Mouse (Mus musculus) MEL (cell line): ENCODE results near the gene Scyl2. TPM values are rescaled to one million over a fixed set of nuclear protein-coding genes. Genes with fewer than 3 reads are reported as not detected.

Experiments used
- DNase-seq: peaks from one replicate; pipeline ENCODE4 v3.0.0; 2011; ENCODE audit warnings: low read depth, low spot score
- H3K27ac ChIP-seq: 2 replicates; pipeline ENCODE4 v1.5.1; 2012; ENCODE audit warnings: low read depth, mild to moderate bottlenecking, control low read depth, low read length, moderate library complexity; ENCODE audit not compliant: control insufficient read depth
- H3K27me3 ChIP-seq, 2 experiments: fragments of 150-350 bp in 1 of 2; sonication (generic) in 1 of 2; 2 replicates each; pipeline ENCODE4 v1.6.1; 2012; ENCODE audit warnings: low read length in 2 of 2, mild to moderate bottlenecking in 2 of 2, improper control_type of control experiment in 1 of 2, moderate library complexity in 1 of 2; ENCODE audit not compliant: insufficient read depth in 2 of 2, control insufficient read depth in 1 of 2
- H3K36me3 ChIP-seq, 2 experiments: 2 replicates each; pipeline ENCODE4 v1.6.1; 2012 to 2014; ENCODE audit warnings: low read length in 2 of 2, improper control_type of control experiment in 1 of 2, inconsistent platforms in 1 of 2, mild to moderate bottlenecking in 1 of 2; ENCODE audit not compliant: insufficient read depth in 2 of 2, control insufficient read depth in 1 of 2
- H3K4me1 ChIP-seq, 2 experiments: fragments of 150-350 bp in 1 of 2; sonication (generic) in 1 of 2; 2 replicates each; pipeline ENCODE4 v1.6.1; 2012; ENCODE audit warnings: low read length in 2 of 2, improper control_type of control experiment in 1 of 2, mild to moderate bottlenecking in 1 of 2; ENCODE audit not compliant: insufficient read depth in 2 of 2, control insufficient read depth in 1 of 2
- H3K4me3 ChIP-seq, 2 experiments: fragments of 150-350 bp in 1 of 2; sonication (generic) in 1 of 2; 2 replicates each; pipeline ENCODE4 v1.5.1; 2012; ENCODE audit warnings: low read depth in 2 of 2, low read length in 2 of 2, mild to moderate bottlenecking in 2 of 2, moderate library complexity in 2 of 2, control low read depth in 1 of 2, improper control_type of control experiment in 1 of 2; ENCODE audit not compliant: control insufficient read depth in 1 of 2, insufficient read depth in 1 of 2
- H3K79me2 ChIP-seq: 2 replicates; pipeline ENCODE4 v1.6.1; 2012; ENCODE audit warnings: mild to moderate bottlenecking, low read length, moderate library complexity; ENCODE audit not compliant: control insufficient read depth, poor library complexity, insufficient read depth
- H3K9ac ChIP-seq: 2 replicates; pipeline ENCODE4 v1.6.1; 2012; ENCODE audit warnings: low read depth, mild to moderate bottlenecking, control low read depth, low read length, moderate library complexity; ENCODE audit not compliant: control insufficient read depth, poor library complexity, severe bottlenecking
- H3K9me3 ChIP-seq: fragments of 150-350 bp; sonication (generic); replicated peaks from 2 replicates; pipeline ENCODE4 v1.6.1; 2012; ENCODE audit warnings: mild to moderate bottlenecking, low read length, improper control_type of control experiment, moderate library complexity; ENCODE audit not compliant: insufficient read depth
- CTCF ChIP-seq, 3 experiments: IDR thresholded peaks in 2 of 3; conservative IDR thresholded peaks in 1 of 3; 2 replicates each; pipeline ENCODE4 v1.5.1; 2011 to 2012; ENCODE audit warnings: low read length in 3 of 3, low read depth in 2 of 3, mild to moderate bottlenecking in 2 of 3, improper control_type of control experiment in 1 of 3, inconsistent platforms in 1 of 3, mixed read lengths in 1 of 3, moderate library complexity in 1 of 3; ENCODE audit not compliant: control insufficient read depth in 1 of 3, insufficient read depth in 1 of 3, poor library complexity in 1 of 3, severe bottlenecking in 1 of 3
- ETS1 ChIP-seq: IDR thresholded peaks from 2 replicates; pipeline ENCODE4 v1.6.1; 2012; ENCODE audit warnings: low read depth, mild to moderate bottlenecking, inconsistent platforms, low read length, improper control_type of control experiment, moderate library complexity
- KAT2A ChIP-seq: conservative IDR thresholded peaks from 2 replicates; pipeline ENCODE4 v1.6.1; 2012; ENCODE audit warnings: low read depth, low read length, improper control_type of control experiment, inconsistent platforms
- MAX ChIP-seq: IDR thresholded peaks from 2 replicates; pipeline ENCODE4 v1.6.1; 2011; ENCODE audit warnings: low read length, improper control_type of control experiment
- MEF2A ChIP-seq: IDR thresholded peaks from 2 replicates; pipeline ENCODE4 v1.6.1; 2014; ENCODE audit warnings: low read depth, mild to moderate bottlenecking, inconsistent platforms, low read length, improper control_type of control experiment; ENCODE audit not compliant: poor library complexity, insufficient replicate concordance, severe bottlenecking; ENCODE audit errors: extremely low read depth
- MXI1 ChIP-seq: IDR thresholded peaks from 2 replicates; pipeline ENCODE4 v1.6.1; 2011; ENCODE audit warnings: mild to moderate bottlenecking, low read depth, low read length, improper control_type of control experiment
- MYB ChIP-seq: IDR thresholded peaks from 2 replicates; pipeline ENCODE4 v1.6.1; 2011; ENCODE audit warnings: mild to moderate bottlenecking, low read depth, low read length, improper control_type of control experiment
- MYC ChIP-seq: IDR thresholded peaks from 2 replicates; pipeline ENCODE4 v1.6.1; 2011; ENCODE audit warnings: low read depth, mild to moderate bottlenecking, low read length, improper control_type of control experiment, moderate library complexity
- NELFE ChIP-seq: IDR thresholded peaks from 2 replicates; pipeline ENCODE4 v1.6.1; 2011; ENCODE audit warnings: low read depth, low read length, improper control_type of control experiment
- NRF1 ChIP-seq: IDR thresholded peaks from 2 replicates; pipeline ENCODE4 v1.6.1; 2014; ENCODE audit warnings: low read depth, mild to moderate bottlenecking, inconsistent platforms, low read length, improper control_type of control experiment, moderate library complexity; ENCODE audit not compliant: poor library complexity, insufficient read depth, severe bottlenecking
- POLR2A ChIP-seq, 2 experiments: IDR thresholded peaks; 2 replicates each; pipeline ENCODE4 v1.6.1; 2011 to 2012; ENCODE audit warnings: low read length in 2 of 2, mild to moderate bottlenecking in 2 of 2, control low read depth in 1 of 2, improper control_type of control experiment in 1 of 2, low read depth in 1 of 2, moderate library complexity in 1 of 2; ENCODE audit not compliant: control insufficient read depth in 1 of 2, insufficient read depth in 1 of 2, poor library complexity in 1 of 2
- SIN3A ChIP-seq: IDR thresholded peaks from 2 replicates; pipeline ENCODE4 v1.6.1; 2012; ENCODE audit warnings: low read length, improper control_type of control experiment, inconsistent platforms
- UBTF ChIP-seq: IDR thresholded peaks from 2 replicates; pipeline ENCODE4 v1.6.1; 2012; ENCODE audit warnings: low read depth, mild to moderate bottlenecking, inconsistent platforms, low read length, improper control_type of control experiment, moderate library complexity, borderline replicate concordance; ENCODE audit not compliant: insufficient read depth
- USF2 ChIP-seq, 2 experiments: IDR thresholded peaks; 2 replicates each; pipeline ENCODE4 v1.6.1; 2011 to 2012; ENCODE audit warnings: improper control_type of control experiment in 2 of 2, low read length in 2 of 2, borderline replicate concordance in 1 of 2, inconsistent platforms in 1 of 2, low read depth in 1 of 2, mild to moderate bottlenecking in 1 of 2; ENCODE audit not compliant: insufficient read depth in 1 of 2
- ZMIZ1 ChIP-seq: IDR thresholded peaks from 2 replicates; pipeline ENCODE4 v1.6.1; 2012; ENCODE audit warnings: low read depth, mild to moderate bottlenecking, inconsistent platforms, low read length, improper control_type of control experiment, moderate library complexity
- ZNF384 ChIP-seq: IDR thresholded peaks from 2 replicates; pipeline ENCODE4 v1.6.1; 2012; ENCODE audit warnings: low read depth, mild to moderate bottlenecking, inconsistent platforms, low read length, improper control_type of control experiment
- polyA plus RNA-seq, 2 experiments: library from polyadenylated mRNA; stranded (reverse) in 1 of 2; unstranded in 1 of 2; fragments of >175 nt in 1 of 2; fragments of >200 nt in 1 of 2; gene quantifications; 2 replicates each; pipeline versions ENCODE4 v1.2.1 to v1.2.4; 2012; ENCODE audit warnings: low replicate concordance in 2 of 2, low read depth in 1 of 2; ENCODE audit not compliant: insufficient read length in 2 of 2, insufficient read depth in 1 of 2, missing spikeins in 1 of 2
- total RNA-seq: library from RNA; depleted of rRNA; stranded (reverse); fragments of 300-350 nt; gene quantifications from 2 replicates; pipeline ENCODE4 v1.2.3, GENCODE M21; 2012

Scyl2 gene
- total and polyA plus RNA-seq, 3 experiments: 19.8 to 27.9 TPM; not detected in 1

GRCm38 (mm10) chr10:89646918-89647317, 39.2 kb downstream of the Scyl2 start:
- H3K27me3 ChIP-seq: no peaks in the 10 kb centered on the region
- H3K79me2 ChIP-seq: no peaks in the 10 kb centered on the region
- no peaks in the 10 kb centered on the region for H3K4me1 ChIP-seq
- DNase-seq: no peak
- no peak overlapping the region for H3K9ac ChIP-seq
- no peak overlapping the region for H3K4me3 ChIP-seq
- no peak overlapping the region for H3K27ac ChIP-seq
- H3K36me3 ChIP-seq: peaks cover 0 to 9% of the 10 kb centered on the region in 2 experiments; a peak in 2 of 4 replicates
- no peaks in the 10 kb centered on the region for H3K9me3 ChIP-seq
- TF ChIP-seq ZNF384: no peak
- TF ChIP-seq MYC: no peak
- no peak for TF ChIP-seq UBTF
- TF ChIP-seq NELFE: no peak
- TF ChIP-seq, all 39 proteins: peak for 0

DNA sequence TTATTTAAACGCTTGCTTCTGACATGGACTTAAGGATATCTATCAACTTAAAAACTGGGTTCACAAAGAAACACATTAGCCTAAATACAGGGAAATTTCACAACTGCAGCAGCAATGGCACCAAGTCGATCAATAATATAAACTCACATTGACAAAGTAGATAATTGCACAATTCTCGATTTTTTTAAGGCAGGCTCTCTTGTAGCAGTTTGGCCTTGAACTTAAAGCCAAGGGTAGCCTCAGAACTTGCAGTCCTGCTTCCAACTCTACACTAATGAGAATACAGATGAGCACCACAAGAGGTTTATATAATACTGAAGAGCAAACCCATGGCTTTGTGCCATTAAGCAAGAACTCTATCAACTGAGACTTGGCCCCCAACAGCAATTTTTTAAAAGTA, 49.1 kb downstream of the Scyl2 start:
- no peaks in the 10 kb centered on the region for H3K27me3 ChIP-seq
- no peak overlapping the region for H3K27ac ChIP-seq
- TF ChIP-seq MYC (no peak), NRF1 (no peak), USF2 (IDR thresholded peaks at IDR 0.05; ENCODE audit: borderline replicate concordance in 1 of 2, insufficient read depth in 1 of 2, low read depth in 1 of 2, low read length in 2 of 2) (no peak), ZMIZ1 (no peak), CTCF (IDR thresholded peaks at IDR 0.05 in 2 of 3, conservative IDR thresholded peaks at IDR 0.05 in 1 of 3; ENCODE audit: control insufficient read depth in 1 of 3, insufficient read depth in 1 of 3, low read depth in 2 of 3, low read length in 3 of 3, poor library complexity in 1 of 3, severe bottlenecking in 1 of 3) (no peak), MXI1 (no peak), MEF2A (no peak), ETS1 (no peak), MAX (no peak), POLR2A (IDR thresholded peaks at IDR 0.05; ENCODE audit: control insufficient read depth in 1 of 2, insufficient read depth in 1 of 2, low read depth in 1 of 2, low read length in 2 of 2, poor library complexity in 1 of 2) (no peak), SIN3A (no peak), KAT2A (no peak), MYB (no peak)
- H3K9ac ChIP-seq: no peak overlapping the region
- H3K36me3 ChIP-seq: peaks cover 3 to 11% of the 10 kb centered on the region in 2 experiments
- peaks cover 6 to 13% of the 10 kb centered on the region in 2 experiments for H3K4me1 ChIP-seq
- no peak for DNase-seq
- H3K9me3 ChIP-seq: no peaks in the 10 kb centered on the region
- H3K79me2 ChIP-seq: no peaks in the 10 kb centered on the region
- no peak overlapping the region for H3K4me3 ChIP-seq
